Mouse (Mus musculus) ovary, postnatal 14 days (tissue): ENCODE results near the gene Arhgap44.

Experiments
- DNase-seq: peaks from one replicate; pipeline ENCODE4 v3.0.0; 2022; ENCODE audit warnings: low spot score

Gene Arhgap44

GRCm38 (mm10) chr11:65137145-65137652 lies 25.6 kb downstream of the Arhgap44 start:
- DNase-seq = no peak

- no peak for DNase-seq
These were observed 27.5 kb downstream of the Arhgap44 start for GRCm38 (mm10) chr11:65135251-65135739.

- no peak for DNase-seq
These were observed 29.1 kb downstream of the Arhgap44 start for GRCm38 (mm10) chr11:65133661-65134060.

GRCm38 (mm10) chr11:65129110-65129509 lies 33.7 kb downstream of the Arhgap44 start:
- DNase-seq = no peak

GRCm38 (mm10) chr11:65128666-65129065 lies 34.1 kb downstream of the Arhgap44 start:
- DNase-seq = no peak

DNA sequence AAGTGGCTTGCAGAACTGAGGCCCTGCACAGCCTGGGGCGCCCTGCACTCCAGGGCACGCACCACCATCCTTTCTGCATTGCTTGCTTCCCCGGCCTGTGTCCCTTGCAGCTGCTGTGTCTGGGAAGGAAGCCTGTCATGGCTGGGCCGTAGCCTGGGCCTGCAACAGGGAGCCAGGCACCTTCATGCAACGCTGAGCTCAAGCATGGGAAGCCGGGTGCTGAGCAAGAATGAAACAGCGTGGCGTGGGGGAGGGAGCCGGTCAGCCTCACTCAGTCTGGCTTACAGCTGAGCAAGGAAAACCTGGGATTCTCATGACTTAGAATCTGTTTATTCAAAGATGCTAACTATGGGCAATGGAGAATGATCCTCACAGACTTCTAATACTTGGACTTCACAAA lies 36.2 kb downstream of the Arhgap44 start:
- DNase-seq = no peak

GRCm38 (mm10) chr11:65124913-65125418 lies 37.8 kb downstream of the Arhgap44 start:
- DNase-seq = no peak

DNA sequence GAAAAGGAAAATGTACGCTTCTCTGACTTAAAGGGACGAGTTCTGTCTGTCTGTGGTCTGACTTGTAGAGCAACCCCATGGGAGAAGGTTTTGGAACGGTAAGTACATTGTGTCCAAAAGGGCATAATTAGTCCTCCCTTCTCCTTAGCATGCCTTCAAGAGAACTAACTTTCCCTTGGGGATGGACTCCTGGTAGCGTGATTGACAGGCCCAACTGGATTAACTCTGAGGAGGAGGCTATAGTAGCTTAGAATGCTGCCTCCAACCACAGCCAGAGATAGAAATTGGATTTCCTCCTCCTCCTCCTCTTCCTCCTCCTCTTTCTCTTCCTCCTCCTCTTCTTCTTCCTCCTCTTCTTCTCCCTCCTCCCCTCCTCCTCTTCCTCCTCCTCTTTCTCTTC lies 42.5 kb downstream of the Arhgap44 start:
- DNase-seq = no peak

DNA sequence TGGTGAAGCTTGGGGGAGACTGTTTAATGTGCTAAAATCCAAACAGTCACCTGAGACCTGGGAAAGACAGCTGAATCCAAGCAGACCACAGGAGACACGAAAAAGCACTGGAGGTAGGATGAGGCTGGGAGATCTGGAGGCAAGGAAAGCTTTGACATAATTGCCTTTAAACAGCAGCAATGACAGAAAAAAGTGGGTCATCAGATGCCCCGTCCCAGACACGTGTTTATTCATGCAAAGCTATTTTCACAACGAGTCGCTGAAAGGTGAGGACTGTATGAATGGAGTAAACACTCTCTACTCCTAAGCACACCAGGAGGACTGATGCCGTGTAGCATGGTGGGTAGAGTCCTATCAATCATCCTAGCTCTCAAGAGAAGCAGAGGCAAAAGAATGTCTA lies 47.0 kb downstream of the Arhgap44 start:
- DNase-seq = no peak

DNA sequence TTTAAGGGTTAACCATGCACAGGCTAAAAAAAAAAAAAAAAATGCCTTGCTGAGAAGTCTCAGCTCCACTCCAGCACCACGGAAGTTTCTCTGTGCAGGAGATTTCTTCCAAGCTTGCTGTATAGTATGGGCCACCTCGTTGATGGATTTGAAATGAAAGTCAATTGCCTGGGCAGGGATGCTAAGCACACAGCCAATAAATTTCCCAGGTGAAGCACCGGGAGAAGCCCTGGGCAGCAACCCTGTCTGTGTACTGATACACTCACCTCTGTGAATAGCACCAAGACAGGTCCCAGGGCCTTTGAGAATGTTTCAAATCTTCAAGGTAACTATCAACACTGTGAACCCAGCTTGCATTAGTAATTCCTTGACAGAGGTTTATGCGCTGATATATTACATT lies 50.7 kb downstream of the Arhgap44 start:
- no peak for DNase-seq

- DNase-seq = no peak
These were observed 51.1 kb downstream of the Arhgap44 start for GRCm38 (mm10) chr11:65111651-65112050.

DNA sequence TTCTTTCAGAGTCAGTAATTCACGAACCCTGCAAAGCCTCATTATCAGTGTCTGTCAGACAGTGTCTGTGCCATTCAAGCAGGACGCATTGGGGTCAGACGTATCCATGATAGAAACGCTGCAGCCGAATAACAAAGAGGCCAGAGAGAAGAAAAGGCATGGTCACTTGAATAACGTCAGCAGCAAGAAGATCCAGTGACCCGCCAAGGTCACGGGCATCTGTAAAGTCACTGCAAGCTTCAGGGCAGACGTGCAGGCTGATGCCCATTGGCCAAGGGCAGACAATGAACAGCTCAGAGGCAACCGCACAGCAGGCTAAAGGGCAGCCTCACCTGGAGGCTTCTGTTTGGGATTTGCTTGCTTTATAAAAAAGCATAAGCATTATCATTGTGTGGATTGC lies 52.7 kb downstream of the Arhgap44 start:
- no peak for DNase-seq

DNA sequence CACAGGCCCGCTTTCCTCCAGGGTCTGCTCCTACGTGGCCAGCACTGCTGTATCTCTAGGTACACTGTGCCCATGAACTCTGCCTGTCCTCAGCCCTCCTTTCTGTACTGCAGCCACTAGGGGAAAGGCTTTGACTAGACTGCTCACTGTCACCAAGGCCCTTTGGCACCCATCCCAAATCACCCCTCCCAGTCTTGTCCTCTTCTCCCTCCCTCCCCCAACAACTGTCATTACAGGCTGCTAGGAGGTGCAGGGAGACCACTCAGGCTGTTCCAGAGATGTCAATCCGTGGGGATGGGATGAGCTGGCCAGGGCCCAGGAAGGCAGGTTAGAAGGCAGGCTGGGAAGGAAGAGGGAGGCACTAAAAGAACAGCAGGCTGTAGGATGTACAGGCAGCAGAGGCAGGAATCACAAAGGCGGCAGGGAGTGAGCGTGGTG lies 55.0 kb downstream of the Arhgap44 start:
- no peak for DNase-seq

GRCm38 (mm10) chr11:65107151-65107550 lies 55.6 kb downstream of the Arhgap44 start:
- no peak for DNase-seq

- DNase-seq = no peak
These were observed 58.7 kb downstream of the Arhgap44 start for GRCm38 (mm10) chr11:65104076-65104475.

DNA sequence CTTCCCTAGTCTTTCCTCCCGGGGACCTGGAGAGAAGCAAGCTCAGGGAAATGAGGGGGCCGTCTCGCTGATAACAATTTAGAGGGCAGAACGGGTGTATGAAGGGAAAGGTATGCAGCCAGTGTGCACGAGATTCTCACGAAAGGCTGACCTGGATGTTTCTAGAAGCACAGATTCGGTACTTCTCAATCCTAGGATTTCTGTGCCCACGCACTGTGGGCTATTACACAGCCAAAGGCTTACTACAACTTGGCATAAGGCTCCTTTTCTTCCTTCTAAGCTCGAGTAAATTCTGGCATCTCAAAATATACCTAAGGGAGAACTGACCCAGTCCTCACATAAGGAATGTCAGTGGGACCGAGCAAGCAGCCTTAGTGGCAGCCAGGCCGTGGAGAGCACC lies 61.6 kb downstream of the Arhgap44 start:
- no peak for DNase-seq

DNA sequence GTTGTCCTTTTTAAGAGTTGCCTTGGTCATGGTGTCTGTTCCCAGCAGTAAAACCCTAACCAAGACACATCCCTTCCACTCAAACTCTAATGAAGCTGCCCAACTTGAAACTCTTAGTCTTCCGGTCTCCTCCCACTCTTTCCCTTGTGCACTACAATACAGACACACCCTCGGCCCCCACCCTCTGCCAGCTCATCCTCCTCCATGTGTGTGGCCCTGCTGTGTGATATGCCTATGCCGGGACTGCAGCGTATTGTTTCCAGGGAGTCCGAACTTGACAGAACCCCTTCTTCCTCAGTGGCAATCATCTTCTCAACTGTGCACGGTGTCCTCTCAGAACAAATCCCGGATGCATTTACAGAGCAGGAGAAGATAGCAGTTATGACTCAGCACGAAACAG lies 62.7 kb downstream of the Arhgap44 start:
- no peak for DNase-seq

GRCm38 (mm10) chr11:65097526-65098070 lies 65.2 kb downstream of the Arhgap44 start:
- DNase-seq = no peak

GRCm38 (mm10) chr11:65096866-65097265 lies 65.9 kb downstream of the Arhgap44 start:
- no peak for DNase-seq

GRCm38 (mm10) chr11:65092851-65093250 lies 69.9 kb downstream of the Arhgap44 start:
- DNase-seq = no peak

GRCm38 (mm10) chr11:65090386-65090785 lies 72.4 kb downstream of the Arhgap44 start:
- no peak for DNase-seq

DNA sequence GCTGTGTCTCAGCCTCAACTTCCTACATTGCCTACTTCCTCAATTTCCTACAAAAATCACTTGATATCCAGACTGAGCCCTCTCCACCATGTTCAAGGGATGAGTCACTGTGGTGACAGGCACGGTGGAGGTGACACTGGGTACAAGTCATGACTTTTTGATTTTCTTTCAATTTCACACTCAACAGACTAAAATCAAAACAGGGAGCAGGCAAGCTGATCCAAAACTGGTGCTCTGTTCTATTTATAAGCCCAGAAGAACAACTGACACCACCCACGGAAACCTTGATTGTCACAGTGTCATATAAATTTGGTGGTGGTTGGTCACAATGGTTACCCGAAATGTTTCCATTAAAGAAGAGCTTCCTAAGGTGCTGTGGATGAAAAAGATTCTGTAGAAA lies 72.8 kb downstream of the Arhgap44 start:
- DNase-seq = no peak

- DNase-seq = no peak
These were observed 73.5 kb downstream of the Arhgap44 start for GRCm38 (mm10) chr11:65089282-65089681.
